Mouse (Mus musculus) c-Kit-positive CD71-positive TER-119-negative erythroid progenitor cells, embryonic 14.5 days (primary cell): Measurements from ENCODE around the gene Ap3d1.

Experiments used
- DNase-seq: peaks from one replicate; pipeline ENCODE4 v3.0.0-alpha.2; 2013; ENCODE audit warnings: low read depth

Gene Ap3d1

DNA sequence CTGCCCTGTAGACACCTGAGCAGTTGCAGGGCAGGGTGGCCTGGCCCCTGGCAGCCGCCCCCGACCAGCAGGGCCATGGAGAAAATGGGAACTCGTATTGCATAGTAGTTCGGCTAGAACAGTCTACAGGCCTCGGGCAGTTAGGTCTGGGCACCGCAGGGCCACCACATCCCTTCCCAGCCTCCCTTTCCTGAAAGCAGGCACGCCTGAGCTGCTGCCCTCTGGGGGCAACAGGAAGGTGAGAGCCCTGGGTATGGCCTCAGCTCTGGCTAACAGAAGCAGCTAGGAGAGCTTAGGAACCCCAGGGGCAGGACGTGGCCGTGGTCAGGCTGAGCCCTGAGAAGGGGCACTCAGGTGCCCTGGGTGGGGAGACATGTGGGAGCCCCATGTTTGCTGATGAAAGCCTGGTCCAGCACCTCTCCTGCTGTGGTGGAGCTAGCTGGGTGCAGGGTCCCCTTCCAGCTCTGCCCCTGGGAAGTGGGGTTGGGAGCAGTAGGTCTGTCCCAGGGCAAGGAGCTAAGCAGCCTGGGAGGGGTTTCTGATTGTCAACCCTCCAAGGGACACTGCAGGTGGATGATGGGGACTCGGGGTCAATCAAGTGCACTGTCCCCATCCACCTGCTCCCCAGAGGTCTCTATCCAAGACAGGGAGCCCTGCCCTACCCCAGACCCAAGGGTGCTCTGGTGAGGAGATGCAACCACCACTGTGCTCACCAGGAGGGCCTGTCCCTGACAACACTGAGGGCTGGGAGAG lies 75.9 kb downstream of the Ap3d1 start:
- no peak for DNase-seq

DNA sequence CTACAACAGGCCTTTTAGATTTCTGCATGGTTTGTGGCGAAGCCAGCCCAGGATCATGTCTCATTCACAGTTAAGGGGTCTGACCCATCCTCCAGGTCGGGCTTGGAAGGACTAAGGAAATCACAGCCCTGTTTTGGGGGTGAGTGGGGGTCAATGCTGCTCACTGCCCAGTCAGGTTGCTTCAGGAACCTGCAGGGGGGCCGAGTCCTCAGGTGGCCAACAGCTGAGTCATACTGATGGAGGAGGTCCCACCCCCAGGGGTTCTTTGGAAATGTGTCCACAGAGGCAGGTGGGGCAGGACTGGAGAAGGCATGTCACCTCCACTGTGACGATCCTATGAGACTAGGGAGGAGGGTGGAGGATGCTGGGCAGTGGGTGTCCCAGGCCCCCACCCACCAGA lies 76.6 kb downstream of the Ap3d1 start:
- no peak for DNase-seq

DNA sequence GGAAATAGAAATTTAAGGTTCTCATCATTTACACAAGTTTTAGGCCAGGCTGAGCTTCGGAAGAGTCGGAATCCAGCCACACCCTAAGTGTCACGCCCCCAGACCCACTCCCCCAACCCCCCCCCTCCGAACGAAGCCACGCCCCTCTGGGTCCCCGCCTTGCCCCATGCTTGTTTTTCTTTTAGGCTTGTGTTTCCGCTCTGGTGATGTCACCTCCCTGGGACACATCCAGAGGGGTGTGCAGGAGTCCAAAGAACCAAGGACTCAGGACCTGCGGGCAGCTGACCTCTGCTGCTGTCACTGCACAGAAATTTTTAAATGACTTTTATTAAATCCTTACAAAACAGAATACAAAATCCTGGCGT lies 77.1 kb downstream of the Ap3d1 start:
- DNase-seq, result no peak

DNA sequence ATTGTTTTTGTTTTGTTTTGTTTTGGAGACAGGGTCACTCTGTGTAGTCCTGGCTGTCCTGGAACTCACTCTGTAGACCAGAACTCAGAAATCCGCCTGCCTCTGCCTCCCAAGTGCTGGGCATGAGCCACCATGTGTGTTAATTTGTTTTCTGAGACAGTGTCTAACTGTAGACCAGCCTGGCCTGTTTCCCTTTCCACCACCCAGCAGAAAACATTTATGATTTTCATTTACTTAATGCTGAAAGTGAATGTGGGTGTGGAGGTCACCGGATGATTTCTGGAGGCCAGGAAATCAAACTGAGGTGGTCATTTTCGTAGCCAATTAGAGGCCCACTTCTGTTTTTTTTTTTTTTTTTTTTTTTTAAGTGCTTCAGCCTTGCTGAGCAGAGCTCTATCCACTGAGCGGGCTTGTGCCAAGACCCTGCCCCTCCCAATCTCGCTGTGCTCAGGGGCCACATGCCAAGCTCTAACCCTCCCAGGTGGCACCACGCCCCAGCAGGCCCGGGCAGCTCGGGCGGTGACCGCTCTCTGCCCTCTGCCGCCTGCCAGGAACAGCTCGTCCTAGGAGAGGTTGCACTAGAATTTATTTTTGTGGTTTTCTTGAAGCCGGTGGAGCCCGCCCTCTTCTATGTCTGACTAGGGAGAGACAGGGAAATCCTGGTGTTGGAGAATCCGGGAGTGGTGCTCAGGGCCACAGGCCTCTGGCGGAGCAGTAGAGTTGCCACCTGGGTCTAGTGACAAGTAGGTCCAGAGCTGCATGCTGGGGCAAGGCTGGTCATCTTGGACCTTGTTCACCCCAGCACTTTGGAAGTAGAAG lies 77.7 kb downstream of the Ap3d1 start:
- no peak for DNase-seq

GRCm38 (mm10) chr10:80663485-80664196 lies 78.4 kb downstream of the Ap3d1 start:
- no peak for DNase-seq

DNA sequence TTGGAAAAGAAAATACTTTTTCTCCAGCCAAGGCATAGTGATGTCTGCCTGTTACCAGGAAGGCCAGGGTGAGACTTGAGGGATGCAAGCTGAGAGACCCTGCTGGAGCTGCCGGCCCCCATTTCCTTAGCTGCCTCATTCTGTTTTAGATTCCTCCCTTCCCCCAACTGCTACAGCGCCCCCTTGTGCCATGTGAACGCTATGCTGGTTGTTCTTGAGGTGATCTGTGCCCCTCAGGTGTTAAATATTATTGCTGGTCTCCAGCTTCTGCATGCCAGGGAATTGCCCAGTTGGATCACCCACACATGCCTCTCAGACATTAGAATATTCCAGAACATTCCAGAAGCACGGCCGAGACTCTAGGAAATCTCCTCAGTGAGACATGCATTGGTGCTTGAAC lies 80.9 kb downstream of the Ap3d1 start:
- DNase-seq, result peak; percentile 74

DNA sequence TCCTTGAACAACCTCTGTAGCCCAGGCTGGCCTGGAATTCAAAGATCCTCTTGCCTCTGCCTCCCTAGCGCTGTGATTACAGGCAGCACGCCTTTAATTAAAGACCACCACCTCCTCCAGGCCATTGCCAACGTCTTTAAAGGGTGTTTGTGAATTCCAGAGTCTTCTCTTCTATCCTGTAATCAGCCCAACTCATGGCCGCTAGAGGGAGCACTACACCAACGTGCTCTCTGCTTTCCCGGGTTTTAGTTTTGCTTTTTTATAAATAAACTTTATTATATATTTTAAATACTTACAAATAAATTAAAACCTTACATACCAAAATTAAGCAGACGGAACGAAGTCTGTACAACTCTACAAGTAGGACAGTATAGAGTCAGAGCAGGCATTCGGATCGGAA lies 82.9 kb downstream of the Ap3d1 start:
- DNase-seq, result peak; percentile 74

DNA sequence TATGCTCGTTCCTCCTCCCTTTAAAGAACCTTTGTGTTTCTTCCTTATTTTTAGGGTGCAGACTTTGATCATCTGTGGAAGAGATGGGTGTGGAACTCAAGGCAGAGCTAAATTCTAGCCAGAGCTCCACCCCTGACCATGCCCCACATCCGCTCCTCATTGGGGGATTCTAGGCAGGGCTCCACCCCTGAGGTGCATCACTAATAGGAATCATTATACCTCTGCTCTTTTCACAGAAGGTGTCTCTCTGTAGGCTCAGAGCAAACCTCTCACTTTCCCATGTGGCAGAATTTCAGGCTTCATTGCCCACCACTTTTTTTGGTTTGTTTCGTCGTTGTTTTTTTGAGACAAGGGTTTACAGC lies 83.2 kb downstream of the Ap3d1 start:
- peak; percentile 51 for DNase-seq

DNA sequence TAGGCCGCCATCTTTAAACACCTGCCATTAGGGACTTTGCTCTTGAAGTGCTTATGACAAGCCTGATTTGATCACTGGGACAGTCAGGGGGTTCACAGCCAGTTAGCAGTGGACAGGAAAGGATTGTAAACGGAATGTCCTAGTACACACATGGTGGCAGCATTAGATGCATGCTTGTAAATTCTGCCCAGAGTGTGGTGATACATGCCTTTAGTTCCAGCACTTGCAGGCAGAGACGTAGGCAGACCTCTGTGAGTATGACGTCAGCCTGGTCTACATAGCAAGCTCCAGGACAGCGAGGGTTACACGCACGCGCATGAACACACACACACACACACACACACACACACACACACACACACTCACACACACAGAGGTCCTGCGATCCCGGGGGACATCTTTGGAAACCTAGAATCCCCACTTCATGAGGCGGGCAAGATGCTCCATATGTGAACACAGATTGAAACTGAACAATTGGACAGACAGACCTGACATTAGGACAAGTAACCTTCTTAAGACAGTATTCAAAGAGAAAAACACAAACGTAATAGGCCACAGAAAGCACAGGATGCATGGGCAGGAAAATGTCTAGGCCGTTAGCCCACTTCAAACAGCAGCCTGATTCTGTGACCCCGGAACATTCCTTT lies 83.7 kb downstream of the Ap3d1 start:
- DNase-seq, result no peak
